Mouse (Mus musculus): Measurements from ENCODE around the gene Slc13a3. TPM values are rescaled to one million over a fixed set of nuclear protein-coding genes. Genes with fewer than 3 reads are reported as not detected.

The Slc13a3 gene
- polyA plus RNA-seq, 1 experiment from 2014 or later = 6.5 TPM

DNA sequence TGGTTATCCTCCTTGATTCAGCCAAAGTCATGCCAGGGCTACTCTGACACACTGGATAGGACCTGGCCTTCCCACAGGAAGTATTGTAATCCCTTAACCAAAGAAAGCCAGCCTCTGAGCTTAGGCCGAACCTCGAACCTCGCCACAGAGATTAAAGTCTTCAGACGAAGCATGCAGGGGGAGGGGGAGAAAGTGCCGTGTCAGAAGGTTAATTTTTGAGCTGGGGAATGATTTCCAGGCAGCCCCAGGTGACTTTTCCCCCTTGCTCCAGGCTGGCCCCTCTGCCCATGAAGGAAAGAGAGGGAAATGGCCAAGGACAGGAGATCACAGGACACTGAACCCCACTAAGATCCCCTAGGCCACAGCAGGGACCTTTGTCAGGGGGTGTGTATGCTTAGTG is 14.8 kb downstream of the Slc13a3 start:
- no peak for ATAC-seq
- WGBS = 59% methylated on average over 5 of the region's 5 CpGs
- Histone ChIP-seq H3K4me2 (ENCODE audit: low read length) (no peak overlapping the region), H3K9me3 (ENCODE audit: control insufficient read depth, low read length) (no peaks in the 10 kb centered on the region), H3K27me3 (replicated peaks; ENCODE audit: control insufficient read depth, insufficient read depth, low read length) (no peaks in the 10 kb centered on the region), H3K9ac (replicated peaks; ENCODE audit: low read depth, low read length) (no peak overlapping the region), H3K27ac (ENCODE audit: low read length) (no peak overlapping the region), H3K4me1 (replicated peaks; ENCODE audit: control insufficient read depth, insufficient read depth, low read length) (no peaks in the 10 kb centered on the region), H3K4me3 (replicated peaks; ENCODE audit: low read length) (no peak overlapping the region), H3K36me3 (ENCODE audit: control insufficient read depth, insufficient read depth) (no peaks in the 10 kb centered on the region)

DNA sequence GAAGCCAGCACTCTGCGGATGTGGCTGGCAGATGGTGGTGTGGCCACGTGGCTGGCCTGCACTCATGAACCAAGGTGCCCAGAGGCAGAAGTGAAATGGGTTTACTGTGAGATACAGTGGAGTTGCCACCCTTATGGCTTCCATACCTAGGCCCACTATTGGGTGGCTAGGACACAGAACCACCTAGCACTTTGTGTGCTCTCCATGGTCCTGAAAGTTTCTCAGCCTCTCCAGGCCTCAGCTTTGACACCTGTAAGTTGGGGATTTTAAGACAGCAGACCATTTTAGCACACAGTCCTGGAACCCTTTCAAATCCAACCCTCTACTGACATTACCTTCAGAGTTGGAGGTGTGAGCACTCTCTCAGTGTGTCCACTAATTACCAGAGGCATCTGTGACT is 16.3 kb downstream of the Slc13a3 start:
- Histone ChIP-seq H3K4me3 (replicated peaks; ENCODE audit: low read length) (no peak overlapping the region), H3K36me3 (ENCODE audit: control insufficient read depth, insufficient read depth) (no peaks in the 10 kb centered on the region), H3K4me2 (ENCODE audit: low read length) (no peak overlapping the region), H3K27me3 (replicated peaks; ENCODE audit: control insufficient read depth, insufficient read depth, low read length) (no peaks in the 10 kb centered on the region), H3K9ac (replicated peaks; ENCODE audit: low read depth, low read length) (no peak overlapping the region), H3K27ac (ENCODE audit: low read length) (no peak overlapping the region), H3K4me1 (replicated peaks; ENCODE audit: control insufficient read depth, insufficient read depth, low read length) (no peaks in the 10 kb centered on the region), H3K9me3 (ENCODE audit: control insufficient read depth, low read length) (no peaks in the 10 kb centered on the region)
- no peak for ATAC-seq
- 56% methylated on average over 2 of the region's 2 CpGs for WGBS

GRCm38 (mm10) chr2:165452730-165453693 is 20.0 kb downstream of the Slc13a3 start:
- Histone ChIP-seq H3K9me3 (ENCODE audit: control insufficient read depth, low read length) (no peaks in the 10 kb centered on the region), H3K27ac (ENCODE audit: low read length) (no peak overlapping the region), H3K27me3 (replicated peaks; ENCODE audit: control insufficient read depth, insufficient read depth, low read length) (no peaks in the 10 kb centered on the region), H3K4me3 (replicated peaks; ENCODE audit: low read length) (no peak overlapping the region), H3K4me2 (ENCODE audit: low read length) (no peak overlapping the region), H3K9ac (replicated peaks; ENCODE audit: low read depth, low read length) (no peak overlapping the region), H3K36me3 (ENCODE audit: control insufficient read depth, insufficient read depth) (no peaks in the 10 kb centered on the region), H3K4me1 (replicated peaks; ENCODE audit: control insufficient read depth, insufficient read depth, low read length) (no peaks in the 10 kb centered on the region)
- 77% methylated on average over 12 of the region's 12 CpGs for WGBS
- ATAC-seq = no peak

DNA sequence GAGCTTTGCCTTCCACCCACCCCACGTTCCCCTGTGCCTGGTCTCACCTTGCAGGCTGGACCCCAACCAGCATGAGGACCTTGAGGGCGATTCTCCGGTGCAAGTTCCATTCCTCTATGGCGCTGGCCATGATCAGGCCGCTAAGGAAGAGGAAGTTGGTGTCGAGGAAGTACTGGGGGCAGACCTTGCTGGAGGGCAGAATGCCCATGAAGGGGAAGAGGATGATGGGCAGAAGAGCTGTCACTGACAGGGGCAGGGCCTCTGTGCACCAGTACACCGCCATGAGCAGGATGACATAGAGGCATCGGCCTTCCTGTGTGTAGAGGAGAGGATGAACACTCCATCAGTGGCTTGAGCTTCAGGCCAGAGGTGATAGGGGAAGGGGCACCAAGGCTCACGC is 24.6 kb downstream of the Slc13a3 start:
- Histone ChIP-seq H3K4me1 (replicated peaks; ENCODE audit: control insufficient read depth, insufficient read depth, low read length) (no peaks in the 10 kb centered on the region), H3K27me3 (replicated peaks; ENCODE audit: control insufficient read depth, insufficient read depth, low read length) (no peaks in the 10 kb centered on the region), H3K27ac (ENCODE audit: low read length) (no peak overlapping the region), H3K4me2 (ENCODE audit: low read length) (no peak overlapping the region), H3K9ac (replicated peaks; ENCODE audit: low read depth, low read length) (no peak overlapping the region), H3K4me3 (replicated peaks; ENCODE audit: low read length) (no peak overlapping the region), H3K9me3 (ENCODE audit: control insufficient read depth, low read length) (no peaks in the 10 kb centered on the region), H3K36me3 (ENCODE audit: control insufficient read depth, insufficient read depth) (no peaks in the 10 kb centered on the region)
- WGBS = 88% methylated on average over 9 of the region's 9 CpGs
- ATAC-seq = no peak

- no peak for ATAC-seq
- no peaks in the 10 kb centered on the region for H3K9me3 ChIP-seq (ENCODE audit: control insufficient read depth, low read length)
- H3K36me3 ChIP-seq (ENCODE audit: control insufficient read depth, insufficient read depth) = no peaks in the 10 kb centered on the region
- no peaks in the 10 kb centered on the region for H3K4me1 ChIP-seq (replicated peaks; ENCODE audit: control insufficient read depth, insufficient read depth, low read length)
- H3K4me3 ChIP-seq (replicated peaks; ENCODE audit: low read length) = no peak overlapping the region
- H3K27me3 ChIP-seq (replicated peaks; ENCODE audit: control insufficient read depth, insufficient read depth, low read length) = no peaks in the 10 kb centered on the region
- no peak overlapping the region for H3K9ac ChIP-seq (replicated peaks; ENCODE audit: low read depth, low read length)
- WGBS = 82% methylated on average over 3 of the region's 3 CpGs
- no peak overlapping the region for H3K4me2 ChIP-seq (ENCODE audit: low read length)
- H3K27ac ChIP-seq (ENCODE audit: low read length) = no peak overlapping the region
These were observed 28.2 kb downstream of the Slc13a3 start for GRCm38 (mm10) chr2:165444861-165445260.

- no peaks in the 10 kb centered on the region for H3K9me3 ChIP-seq (ENCODE audit: control insufficient read depth, low read length)
- WGBS = 66% methylated on average over 10 of the region's 10 CpGs
- no peaks in the 10 kb centered on the region for H3K27me3 ChIP-seq (replicated peaks; ENCODE audit: control insufficient read depth, insufficient read depth, low read length)
- H3K4me2 ChIP-seq (ENCODE audit: low read length) = no peak overlapping the region
- no peak for ATAC-seq
- H3K9ac ChIP-seq (replicated peaks; ENCODE audit: low read depth, low read length) = no peak overlapping the region
- no peak overlapping the region for H3K4me3 ChIP-seq (replicated peaks; ENCODE audit: low read length)
- H3K27ac ChIP-seq (ENCODE audit: low read length) = no peak overlapping the region
- no peaks in the 10 kb centered on the region for H3K36me3 ChIP-seq (ENCODE audit: control insufficient read depth, insufficient read depth)
- H3K4me1 ChIP-seq (replicated peaks; ENCODE audit: control insufficient read depth, insufficient read depth, low read length) = no peaks in the 10 kb centered on the region
These were observed 30.0 kb downstream of the Slc13a3 start for GRCm38 (mm10) chr2:165442981-165443380.

DNA sequence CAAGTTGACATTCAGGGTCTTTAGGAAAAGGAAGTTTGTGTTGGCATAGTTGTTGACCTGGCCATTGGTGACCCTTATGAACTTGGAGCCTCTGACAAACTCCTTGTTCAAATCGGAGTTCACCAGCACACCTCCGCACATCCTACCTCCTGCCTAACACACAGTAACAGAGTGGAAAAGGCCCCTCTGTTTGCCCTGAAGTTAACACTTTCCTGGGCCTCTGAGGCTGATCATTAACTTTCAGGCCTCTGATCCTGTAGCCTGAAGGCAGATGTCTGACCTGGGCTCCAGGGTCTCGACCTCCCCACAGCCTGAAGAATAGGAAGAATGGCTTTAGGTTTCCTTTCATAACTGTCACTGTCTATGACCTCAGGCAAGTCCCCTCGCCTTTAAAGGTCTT is 31.4 kb downstream of the Slc13a3 start:
- no peaks in the 10 kb centered on the region for H3K9me3 ChIP-seq (ENCODE audit: control insufficient read depth, low read length)
- H3K4me2 ChIP-seq (ENCODE audit: low read length) = no peak overlapping the region
- no peak overlapping the region for H3K4me3 ChIP-seq (replicated peaks; ENCODE audit: low read length)
- H3K4me1 ChIP-seq (replicated peaks; ENCODE audit: control insufficient read depth, insufficient read depth, low read length) = no peaks in the 10 kb centered on the region
- no peak overlapping the region for H3K9ac ChIP-seq (replicated peaks; ENCODE audit: low read depth, low read length)
- no peak for ATAC-seq
- no peaks in the 10 kb centered on the region for H3K36me3 ChIP-seq (ENCODE audit: control insufficient read depth, insufficient read depth)
- WGBS = 79% methylated on average over 4 of the region's 4 CpGs
- H3K27ac ChIP-seq (ENCODE audit: low read length) = no peak overlapping the region
- H3K27me3 ChIP-seq (replicated peaks; ENCODE audit: control insufficient read depth, insufficient read depth, low read length) = no peaks in the 10 kb centered on the region

- Histone ChIP-seq H3K27ac (ENCODE audit: low read length) (no peak overlapping the region), H3K4me3 (replicated peaks; ENCODE audit: low read length) (no peak overlapping the region), H3K4me2 (ENCODE audit: low read length) (no peak overlapping the region), H3K36me3 (ENCODE audit: control insufficient read depth, insufficient read depth) (no peaks in the 10 kb centered on the region), H3K9me3 (ENCODE audit: control insufficient read depth, low read length) (no peaks in the 10 kb centered on the region), H3K27me3 (replicated peaks; ENCODE audit: control insufficient read depth, insufficient read depth, low read length) (no peaks in the 10 kb centered on the region), H3K4me1 (replicated peaks; ENCODE audit: control insufficient read depth, insufficient read depth, low read length) (no peaks in the 10 kb centered on the region), H3K9ac (replicated peaks; ENCODE audit: low read depth, low read length) (no peak overlapping the region)
- 89% methylated on average over 10 of the region's 10 CpGs for WGBS
- ATAC-seq = no peak
These were observed 33.4 kb downstream of the Slc13a3 start for GRCm38 (mm10) chr2:165439613-165440012.

DNA sequence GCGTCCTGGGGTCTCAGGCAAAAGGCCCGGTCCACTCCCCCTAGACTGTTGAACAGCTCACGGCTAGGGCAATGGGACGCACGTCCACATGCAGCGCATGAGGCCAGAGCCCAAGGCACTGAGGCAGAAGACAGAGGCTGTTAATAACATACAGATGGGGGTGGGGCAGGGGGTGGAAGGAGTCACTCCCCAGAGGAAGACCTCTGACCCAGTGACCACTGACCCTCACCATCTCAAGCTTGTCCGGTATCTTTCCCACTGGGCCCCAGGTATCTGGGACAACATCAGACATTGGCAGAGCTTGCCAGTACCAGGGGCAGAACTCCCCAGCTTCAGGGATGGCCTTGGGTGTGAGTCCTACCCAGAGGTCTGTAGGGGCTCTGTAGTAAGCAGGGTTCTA is 34.1 kb downstream of the Slc13a3 start:
- Histone ChIP-seq H3K36me3 (ENCODE audit: control insufficient read depth, insufficient read depth) (no peaks in the 10 kb centered on the region), H3K4me1 (replicated peaks; ENCODE audit: control insufficient read depth, insufficient read depth, low read length) (no peaks in the 10 kb centered on the region), H3K9ac (replicated peaks; ENCODE audit: low read depth, low read length) (no peak overlapping the region), H3K4me2 (ENCODE audit: low read length) (no peak overlapping the region), H3K4me3 (replicated peaks; ENCODE audit: low read length) (no peak overlapping the region), H3K27me3 (replicated peaks; ENCODE audit: control insufficient read depth, insufficient read depth, low read length) (no peaks in the 10 kb centered on the region), H3K27ac (ENCODE audit: low read length) (no peak overlapping the region), H3K9me3 (ENCODE audit: control insufficient read depth, low read length) (no peaks in the 10 kb centered on the region)
- no peak for ATAC-seq
- 80% methylated on average over 7 of the region's 7 CpGs for WGBS
